29 mouse cellular contexts compared by ENCODE assay signal in the genomic region with DNA sequence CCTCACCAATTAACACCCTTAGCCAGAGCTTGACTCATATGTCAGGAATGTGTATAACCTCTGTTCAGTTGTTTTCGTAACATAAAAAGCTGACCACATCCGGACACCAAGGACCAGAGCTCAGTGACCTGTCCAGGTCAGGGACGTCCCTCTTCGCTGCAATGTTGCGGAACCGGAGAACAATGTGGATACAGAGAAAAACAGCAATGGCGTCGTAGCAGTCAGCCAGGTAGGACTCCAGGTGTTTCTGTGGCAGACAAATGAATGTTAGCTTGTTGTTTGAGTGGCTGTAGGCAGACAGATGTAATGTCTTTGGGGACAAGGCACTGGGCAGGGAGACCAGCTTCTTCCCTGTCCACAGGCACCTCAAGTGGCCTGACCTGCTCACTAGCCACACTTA. TPM values are rescaled to one million over a fixed set of nuclear protein-coding genes. Genes with fewer than 3 reads are reported as not detected.
"Had no signal": no experiment of that assay in that cellular context is flagged by ENCODE, and none has a peak within 500 bp of the region (broad histone marks: within the 10 kb centered on the region; RNA-seq: fewer than 3 reads in every experiment).

No protein-coding gene starts in this region.

- H3K27ac ChIP-seq: embryonic facial prominence, embryonic 10.5 days; embryonic facial prominence, embryonic 12.5 days; embryonic facial prominence, embryonic 13.5 days; embryonic facial prominence, embryonic 15.5 days; forebrain, embryonic 10.5 days; forebrain, embryonic 12.5 days; forebrain, embryonic 13.5 days; forebrain, embryonic 15.5 days; gastrocnemius, adult 2 months; heart, adult 2 months had no signal

- H3K9me3 ChIP-seq: embryonic facial prominence, embryonic 10.5 days; embryonic facial prominence, embryonic 12.5 days; embryonic facial prominence, embryonic 13.5 days; embryonic facial prominence, embryonic 15.5 days; forebrain, embryonic 10.5 days; forebrain, embryonic 12.5 days; forebrain, embryonic 13.5 days; forebrain, embryonic 15.5 days had no signal

- H3K36me3 ChIP-seq: embryonic facial prominence, embryonic 10.5 days; embryonic facial prominence, embryonic 12.5 days; embryonic facial prominence, embryonic 13.5 days; embryonic facial prominence, embryonic 15.5 days; forebrain, embryonic 10.5 days; forebrain, embryonic 12.5 days; forebrain, embryonic 15.5 days had no signal

- H3K4me3 ChIP-seq: embryonic facial prominence, embryonic 10.5 days; embryonic facial prominence, embryonic 12.5 days; embryonic facial prominence, embryonic 13.5 days; embryonic facial prominence, embryonic 15.5 days; erythroblast, embryonic 14.5 days; forebrain, embryonic 10.5 days; forebrain, embryonic 12.5 days; forebrain, embryonic 13.5 days; forebrain, embryonic 15.5 days; gastrocnemius, adult 2 months; heart, adult 2 months had no signal

- H3K4me1 ChIP-seq: embryonic facial prominence, embryonic 10.5 days; embryonic facial prominence, embryonic 12.5 days; embryonic facial prominence, embryonic 13.5 days; embryonic facial prominence, embryonic 15.5 days; forebrain, embryonic 10.5 days; forebrain, embryonic 12.5 days; forebrain, embryonic 13.5 days; forebrain, embryonic 15.5 days had no signal

- ATAC-seq: forebrain, embryonic 13.5 days; forebrain, embryonic 14.5 days; forebrain, embryonic 15.5 days; forebrain, embryonic 16.5 days; forebrain, postnatal 0 days had no signal

- DNase-seq: cerebellum, adult 8-10 months; cerebellum, adult 9-10 months; cerebellum, adult 9-11 months; cerebellum, postnatal 10 days; cerebellum, postnatal 14 days; cerebellum, postnatal 25 days; cerebellum, postnatal 36 days; embryo, embryonic 11 days; forebrain, postnatal 0 days; gastrocnemius, adult 2 months; gastrocnemius, postnatal 10 days; gastrocnemius, postnatal 14 days; gastrocnemius, postnatal 25 days; gastrocnemius, postnatal 36 days; heart, adult 18-20 months; heart, adult 2 months had no signal

- H3K9ac ChIP-seq: embryonic facial prominence, embryonic 12.5 days; embryonic facial prominence, embryonic 13.5 days; embryonic facial prominence, embryonic 15.5 days; forebrain, embryonic 12.5 days; forebrain, embryonic 13.5 days; forebrain, embryonic 15.5 days; forebrain, postnatal 0 days had no signal

- H3K4me2 ChIP-seq: embryonic facial prominence, embryonic 12.5 days; embryonic facial prominence, embryonic 13.5 days; embryonic facial prominence, embryonic 15.5 days; forebrain, embryonic 12.5 days; forebrain, embryonic 13.5 days; forebrain, embryonic 15.5 days had no signal

RNA-seq across cellular contexts. Expression of gene H2-Q1, which starts 42.2 kb away (rescaled TPM):
- polyA plus RNA-seq: embryonic facial prominence, embryonic 10.5 days; embryonic facial prominence, embryonic 11.5 days; embryonic facial prominence, embryonic 12.5 days; embryonic facial prominence, embryonic 13.5 days; embryonic facial prominence, embryonic 15.5 days; erythroblast, embryonic 14.5 days; forebrain, embryonic 10.5 days; forebrain, embryonic 11.5 days; forebrain, embryonic 12.5 days; forebrain, embryonic 13.5 days; forebrain, embryonic 14.5 days; heart, adult 2 months had no signal
